Mouse (Mus musculus): ENCODE measurements around the gene Olfr3. TPM values are rescaled to one million over a fixed set of nuclear protein-coding genes. Genes with fewer than 3 reads are reported as not detected.

The Olfr3 gene
- not detected in 2 replicates for polyA plus RNA-seq (2014; fragmentation: Nextera tagmentation; extraction: Ambion mirVana)

DNA sequence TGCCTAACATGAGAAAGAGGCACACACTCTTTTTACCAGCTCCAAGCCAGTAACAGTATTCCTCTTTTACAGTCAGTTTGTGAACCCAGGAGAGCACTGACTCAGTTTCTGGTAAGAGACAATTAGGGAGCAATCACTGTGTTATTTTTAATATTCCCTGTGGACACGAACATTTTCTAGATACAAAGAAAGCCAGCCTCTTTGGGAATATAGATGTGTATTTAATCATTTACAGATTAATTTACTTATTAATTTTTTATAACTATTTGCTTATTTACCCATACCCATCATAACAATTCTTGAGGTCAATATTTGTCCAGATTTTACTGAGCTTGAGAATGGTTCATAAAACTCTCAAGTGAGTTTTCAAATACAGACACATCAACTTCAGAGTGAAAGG is at the start of gene Olfr3:
TSS of gene Olfr3 (minus strand) at position 101 of the 400 bp plus-strand sequence.
- H3K4me2 ChIP-seq = no peak within 1 kb of the TSS
- no peak within 1 kb of the TSS for H3K9ac ChIP-seq (ENCODE audit: low read depth, low read length)
- ATAC-seq (replicated peaks; ENCODE audit: low FRiP score) (no peak), DNase-seq (ENCODE audit: low spot score) (no peak)
- 42% methylated on average over 1 of the region's 1 CpGs for WGBS
- no peak within 1 kb of the TSS for H3K4me3 ChIP-seq (ENCODE audit: low read depth, low read length)
- peaks cover 2% of the 10 kb centered on the region; the same call in 1 of the 2 replicates for H3K9me3 ChIP-seq (ENCODE audit: control insufficient read depth, low read length)
- no peak within 1 kb of the TSS for H3K27ac ChIP-seq (ENCODE audit: low read depth, low read length)
- no peaks in the 10 kb centered on the region for H3K27me3 ChIP-seq (replicated peaks; ENCODE audit: control insufficient read depth, insufficient read depth, low read length)
- no peaks in the 10 kb centered on the region for H3K4me1 ChIP-seq (replicated peaks; ENCODE audit: control insufficient read depth, insufficient read depth, low read length)
- H3K36me3 ChIP-seq (ENCODE audit: control insufficient read depth, insufficient read depth, low read length) = no peaks in the 10 kb centered on the region

DNA sequence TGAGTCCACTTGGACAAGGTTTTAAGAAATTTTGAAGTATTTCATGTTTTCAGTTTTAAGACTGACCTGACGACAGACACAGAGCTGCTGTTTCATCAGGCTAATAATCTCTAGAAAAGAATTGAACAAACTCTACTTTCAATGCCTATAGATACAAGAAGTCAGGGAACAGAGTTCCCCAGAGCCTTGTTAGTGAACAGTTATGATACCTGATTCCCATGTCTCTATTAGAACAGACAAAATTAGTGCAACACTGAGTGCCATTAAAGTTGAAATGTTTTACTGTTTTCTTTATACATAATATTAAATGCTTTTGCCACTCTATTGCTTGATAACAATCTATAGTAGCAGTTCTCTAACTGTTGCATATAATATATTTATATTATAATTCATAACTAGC is 45.7 kb upstream of the Olfr3 start, which contains the start of gene Olfr351:
TSS of gene Olfr351 (minus strand) at position 101 of the 400 bp plus-strand sequence.
- no peak within 1 kb of the TSS for H3K4me3 ChIP-seq (ENCODE audit: low read depth, low read length)
- no peak within 1 kb of the TSS for H3K9ac ChIP-seq (ENCODE audit: low read depth, low read length)
- H3K4me1 ChIP-seq (replicated peaks; ENCODE audit: control insufficient read depth, insufficient read depth, low read length) = no peaks in the 10 kb centered on the region
- WGBS = 65% methylated on average over 1 of the region's 1 CpGs
- no peak for ATAC-seq (replicated peaks; ENCODE audit: low FRiP score)
- H3K4me2 ChIP-seq = no peak within 1 kb of the TSS
- no peaks in the 10 kb centered on the region for H3K36me3 ChIP-seq (ENCODE audit: control insufficient read depth, insufficient read depth, low read length)
- no peak for DNase-seq (ENCODE audit: low spot score)
- H3K9me3 ChIP-seq (ENCODE audit: control insufficient read depth, low read length) = 0 out of 2 replicates have a peak, but pooled peaks cover 6% of the 10 kb centered on the region
- no peaks in the 10 kb centered on the region for H3K27me3 ChIP-seq (replicated peaks; ENCODE audit: control insufficient read depth, insufficient read depth, low read length)
- no peak within 1 kb of the TSS for H3K27ac ChIP-seq (ENCODE audit: low read depth, low read length)

DNA sequence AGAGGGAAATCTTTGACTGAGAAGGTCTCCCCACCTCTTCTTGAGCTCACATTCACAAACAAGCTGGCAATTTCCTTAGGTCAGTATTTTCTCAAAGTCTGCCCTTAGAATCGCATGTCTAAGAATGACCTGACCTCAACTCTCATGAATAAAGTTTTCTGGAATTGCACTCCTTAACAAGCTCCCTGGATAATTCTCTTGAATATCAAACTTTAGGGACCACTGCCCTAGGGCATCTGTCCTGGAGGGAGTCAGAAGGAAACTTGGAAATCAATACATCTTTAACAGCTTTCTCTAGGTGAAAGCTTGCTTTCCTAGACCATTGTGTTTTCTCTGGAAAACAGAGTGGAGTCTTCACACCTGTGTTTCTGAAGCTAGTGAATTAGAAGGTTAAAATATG is 29.2 kb upstream of the Olfr3 start, which contains the start of gene Olfr350:
TSS of gene Olfr350 (plus strand) at position 301 of the 400 bp plus-strand sequence.
- Histone ChIP-seq H3K4me3 (ENCODE audit: low read depth, low read length) (no peak within 1 kb of the TSS), H3K4me2 (no peak within 1 kb of the TSS), H3K36me3 (ENCODE audit: control insufficient read depth, insufficient read depth, low read length) (no peaks in the 10 kb centered on the region), H3K9ac (ENCODE audit: low read depth, low read length) (no peak within 1 kb of the TSS), H3K9me3 (ENCODE audit: control insufficient read depth, low read length) (peaks cover 5% of the 10 kb centered on the region; the same call in 1 of the 2 replicates), H3K27ac (ENCODE audit: low read depth, low read length) (no peak within 1 kb of the TSS), H3K27me3 (replicated peaks; ENCODE audit: control insufficient read depth, insufficient read depth, low read length) (no peaks in the 10 kb centered on the region), H3K4me1 (replicated peaks; ENCODE audit: control insufficient read depth, insufficient read depth, low read length) (no peaks in the 10 kb centered on the region)
- DNase-seq (ENCODE audit: low spot score) (no peak), ATAC-seq (replicated peaks; ENCODE audit: low FRiP score) (no peak)
- 76% methylated on average over 1 of the region's 1 CpGs for WGBS

DNA sequence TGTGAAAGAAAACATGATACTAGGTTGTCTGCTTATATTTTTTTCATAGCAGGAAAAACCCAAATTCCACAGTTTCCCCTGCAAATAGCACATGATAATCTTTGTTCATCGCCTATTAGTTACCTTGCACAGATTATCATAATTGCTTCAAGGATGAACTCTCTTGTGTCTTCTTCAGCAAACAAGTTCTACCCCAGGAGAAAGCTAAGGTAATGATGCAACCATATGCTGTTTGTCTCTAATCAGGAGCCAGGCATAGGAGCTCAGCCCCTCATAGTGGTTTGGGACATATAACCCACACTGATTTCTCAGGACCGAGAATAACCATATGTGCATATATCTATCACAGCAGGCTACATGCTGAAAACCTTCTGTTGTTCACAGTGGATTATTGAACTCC is 26.6 kb downstream of the Olfr3 start, which contains the start of gene Olfr50:
TSS of gene Olfr50 (plus strand) at position 301 of the 400 bp plus-strand sequence.
- WGBS = 80% methylated on average over 2 of the region's 2 CpGs
- Histone ChIP-seq H3K9ac (ENCODE audit: low read depth, low read length) (no peak within 1 kb of the TSS), H3K4me2 (no peak within 1 kb of the TSS), H3K9me3 (ENCODE audit: control insufficient read depth, low read length) (peaks cover 3% of the 10 kb centered on the region; the same call in 1 of the 2 replicates), H3K4me1 (replicated peaks; ENCODE audit: control insufficient read depth, insufficient read depth, low read length) (no peaks in the 10 kb centered on the region), H3K27me3 (replicated peaks; ENCODE audit: control insufficient read depth, insufficient read depth, low read length) (no peaks in the 10 kb centered on the region), H3K36me3 (ENCODE audit: control insufficient read depth, insufficient read depth, low read length) (no peaks in the 10 kb centered on the region), H3K4me3 (ENCODE audit: low read depth, low read length) (no peak within 1 kb of the TSS), H3K27ac (ENCODE audit: low read depth, low read length) (no peak within 1 kb of the TSS)
- ATAC-seq (replicated peaks; ENCODE audit: low FRiP score) = no peak
- DNase-seq (ENCODE audit: low spot score) = no peak

DNA sequence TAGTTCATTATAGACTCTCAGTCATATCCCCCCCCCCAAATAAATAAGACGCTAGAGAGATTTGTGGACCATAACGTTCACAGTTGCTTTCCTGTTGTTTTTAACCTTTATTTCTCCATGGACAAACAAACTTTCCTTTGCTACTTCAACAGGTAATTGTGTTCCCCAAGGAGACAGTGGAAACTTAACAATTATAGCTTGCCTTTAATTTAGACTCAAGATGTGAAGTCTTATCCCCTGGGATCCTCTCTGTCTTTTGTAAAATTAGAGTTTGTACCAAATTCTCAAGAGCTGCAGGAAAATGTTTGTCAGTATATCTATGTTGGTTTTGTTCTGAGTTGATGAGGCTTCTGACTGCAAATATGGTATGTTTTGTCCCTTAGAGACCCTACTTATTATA is 32.9 kb downstream of the Olfr3 start, which contains the start of gene Olfr348:
TSS of gene Olfr348 (plus strand) at position 301 of the 400 bp plus-strand sequence.
- H3K36me3 ChIP-seq (ENCODE audit: control insufficient read depth, insufficient read depth, low read length) = no peaks in the 10 kb centered on the region
- no peak within 1 kb of the TSS for H3K4me2 ChIP-seq
- H3K9ac ChIP-seq (ENCODE audit: low read depth, low read length) = no peak within 1 kb of the TSS
- H3K27ac ChIP-seq (ENCODE audit: low read depth, low read length) = no peak within 1 kb of the TSS
- no peak for ATAC-seq (replicated peaks; ENCODE audit: low FRiP score)
- H3K4me1 ChIP-seq (replicated peaks; ENCODE audit: control insufficient read depth, insufficient read depth, low read length) = no peaks in the 10 kb centered on the region
- H3K9me3 ChIP-seq (ENCODE audit: control insufficient read depth, low read length) = no peaks in the 10 kb centered on the region
- WGBS = 65% methylated on average over 2 of the region's 2 CpGs
- H3K27me3 ChIP-seq (replicated peaks; ENCODE audit: control insufficient read depth, insufficient read depth, low read length) = no peaks in the 10 kb centered on the region
- no peak for DNase-seq (ENCODE audit: low spot score)
- no peak within 1 kb of the TSS for H3K4me3 ChIP-seq (ENCODE audit: low read depth, low read length)

Other genes with a start within 250 kb of the Olfr3 start
- gene Olfr345, start 177.0 kb downstream of the Olfr3 start, polyA plus RNA-seq (2014; fragmentation: Nextera tagmentation; extraction: Ambion mirVana) = not detected in 2 replicates
- gene Olfr346, start 131.2 kb downstream of the Olfr3 start, polyA plus RNA-seq (2014; fragmentation: Nextera tagmentation; extraction: Ambion mirVana) = not detected in 2 replicates
- not detected in 2 replicates for gene Olfr347, start 85.1 kb downstream of the Olfr3 start, polyA plus RNA-seq (2014; fragmentation: Nextera tagmentation; extraction: Ambion mirVana)
- gene Olfr348, start 32.8 kb downstream of the Olfr3 start, polyA plus RNA-seq (2014; fragmentation: Nextera tagmentation; extraction: Ambion mirVana) = not detected in 2 replicates
- gene Olfr50, start 26.5 kb downstream of the Olfr3 start, polyA plus RNA-seq (2014; fragmentation: Nextera tagmentation; extraction: Ambion mirVana) = not detected in 2 replicates
- gene Olfr350, start 29.3 kb upstream of the Olfr3 start, polyA plus RNA-seq (2014; fragmentation: Nextera tagmentation; extraction: Ambion mirVana) = not detected in 2 replicates
- gene Olfr351, start 45.6 kb upstream of the Olfr3 start, polyA plus RNA-seq (2014; fragmentation: Nextera tagmentation; extraction: Ambion mirVana) = not detected in 2 replicates
- not detected in 2 replicates for gene Olfr352, start 51.4 kb upstream of the Olfr3 start, polyA plus RNA-seq (2014; fragmentation: Nextera tagmentation; extraction: Ambion mirVana)
- gene Olfr353, start 75.9 kb upstream of the Olfr3 start, polyA plus RNA-seq (2014; fragmentation: Nextera tagmentation; extraction: Ambion mirVana) = not detected in 2 replicates
- not detected in 2 replicates for gene Olfr354, start 88.6 kb upstream of the Olfr3 start, polyA plus RNA-seq (2014; fragmentation: Nextera tagmentation; extraction: Ambion mirVana)
- gene Olfr355, start 111.9 kb upstream of the Olfr3 start, polyA plus RNA-seq (2014; fragmentation: Nextera tagmentation; extraction: Ambion mirVana) = not detected in 2 replicates
- not detected in 2 replicates for gene Olfr356, start 120.1 kb upstream of the Olfr3 start, polyA plus RNA-seq (2014; fragmentation: Nextera tagmentation; extraction: Ambion mirVana)
- gene Olfr357, start 176.8 kb upstream of the Olfr3 start, polyA plus RNA-seq (2014; fragmentation: Nextera tagmentation; extraction: Ambion mirVana) = not detected in 2 replicates
- gene Olfr358, start 192.3 kb upstream of the Olfr3 start, polyA plus RNA-seq (2014; fragmentation: Nextera tagmentation; extraction: Ambion mirVana) = not detected in 2 replicates
- not detected in 2 replicates for gene Olfr360, start 248.7 kb upstream of the Olfr3 start, polyA plus RNA-seq (2014; fragmentation: Nextera tagmentation; extraction: Ambion mirVana)